Mouse (Mus musculus) monocyte, adult 2 months (primary cell): ENCODE results near the gene Gm48552.

Experiments
- DNase-seq, 2 experiments: peaks; one replicate each; pipeline ENCODE4 v3.0.0; 2022; ENCODE audit warnings: low spot score in 2 of 2, low read depth in 1 of 2

Gm48552 gene

GRCm38 (mm10) chr10:81360721-81361120 lies 28.1 kb upstream of the Gm48552 start:
- DNase-seq, result no peak

- DNase-seq, result no peak
These were observed 26.4 kb upstream of the Gm48552 start for GRCm38 (mm10) chr10:81362336-81362949.

- no peak for DNase-seq
These were observed 25.1 kb upstream of the Gm48552 start for GRCm38 (mm10) chr10:81363436-81364346.

GRCm38 (mm10) chr10:81364666-81365065 lies 24.1 kb upstream of the Gm48552 start:
- DNase-seq, result no peak

- no peak for DNase-seq
These were observed 23.7 kb upstream of the Gm48552 start for GRCm38 (mm10) chr10:81365073-81365472.

GRCm38 (mm10) chr10:81365672-81366476 lies 22.9 kb upstream of the Gm48552 start, which contains the start of gene 4930404N11Rik:
Gene 4930404N11Rik, minus strand, starts transcription at chr10:81365816.
- DNase-seq, result peak in 1 of 2 experiments; percentile 44

- DNase-seq, result no peak
These were observed 22.2 kb upstream of the Gm48552 start for GRCm38 (mm10) chr10:81366477-81367206.

- DNase-seq, result no peak
These were observed 21.7 kb upstream of the Gm48552 start for GRCm38 (mm10) chr10:81367207-81367495.

GRCm38 (mm10) chr10:81375322-81375721 lies 13.5 kb upstream of the Gm48552 start:
- no peak for DNase-seq

- no peak for DNase-seq
These were observed 12.0 kb upstream of the Gm48552 start for GRCm38 (mm10) chr10:81376561-81377361.

- DNase-seq, result no peak
These were observed 11.5 kb upstream of the Gm48552 start for GRCm38 (mm10) chr10:81377362-81377664.

GRCm38 (mm10) chr10:81377793-81378552 lies 10.8 kb upstream of the Gm48552 start, which contains the start of gene Fzr1:
Gene Fzr1, minus strand, starts transcription at chr10:81378516.
- no peak for DNase-seq

GRCm38 (mm10) chr10:81378553-81379182 lies 10.1 kb upstream of the Gm48552 start:
- DNase-seq, result peak; percentile 100

- DNase-seq, result no peak
These were observed 9.6 kb upstream of the Gm48552 start for GRCm38 (mm10) chr10:81379183-81379553.

- no peak for DNase-seq
These were observed 8.9 kb upstream of the Gm48552 start for GRCm38 (mm10) chr10:81379809-81380378.

GRCm38 (mm10) chr10:81382039-81382438 lies 6.8 kb upstream of the Gm48552 start:
- no peak for DNase-seq

- DNase-seq, result peak; percentile 96 to 97
These were observed 4.8 kb upstream of the Gm48552 start, which contains the start of the genes Dohh and Gm48551 for GRCm38 (mm10) chr10:81383802-81384604. Gene Dohh, plus strand, starts transcription at chr10:81384428. Gene Gm48551, plus strand, starts transcription at chr10:81384466.

GRCm38 (mm10) chr10:81384605-81384982 lies 4.2 kb upstream of the Gm48552 start:
- no peak for DNase-seq
